Mouse (Mus musculus): ENCODE measurements at regions not wholly inside any gene's neighbourhood (a gene's known extent, or its start where the extent isn't known, plus 50 kb on each side); places are given as distances from the start of the nearest gene placed in this dataset.

GRCm38 (mm10) chr4:64655534-64655933, 468.4 kb upstream of the Pappa start:
- TF ChIP-seq CTCF (IDR thresholded peaks at IDR 0.05; ENCODE audit: extremely low read depth, insufficient read depth, low read length): no peak
- TF ChIP-seq POLR2A (IDR thresholded peaks at IDR 0.05; ENCODE audit: extremely low read depth, insufficient read depth, low read length): no peak
